28 mouse cellular contexts compared by ENCODE assay signal in genomic region chr11:54922488-54922887, GRCm38 (mm10). TPM values are rescaled to one million over a fixed set of nuclear protein-coding genes. Genes with fewer than 3 reads are reported as not detected.
DNase-seq lines count a peak whose midpoint lies in the region; ATAC-seq and TF ChIP-seq lines count a peak whose summit lies in the region.
"Had no signal": no experiment of that assay in that cellular context is flagged by ENCODE, and none has a peak within 500 bp of the region (broad histone marks: within the 10 kb centered on the region; RNA-seq: fewer than 3 reads in every experiment).

No protein-coding gene starts in this region.

- H3K4me3 ChIP-seq in heart, embryonic 13.5 days, result no peak overlapping the region
- H3K4me3 ChIP-seq in kidney, embryonic 14.5 days (ENCODE audit: low read length), result no peak overlapping the region
- H3K4me3 ChIP-seq in kidney, postnatal 0 days (replicated peaks; ENCODE audit: low read depth, low read length), result no peak overlapping the region
- H3K4me3 ChIP-seq: embryonic facial prominence, embryonic 10.5 days; embryonic facial prominence, embryonic 15.5 days; forebrain, embryonic 12.5 days; hindbrain, embryonic 12.5 days; layer of hippocampus, adult 2 months; limb, embryonic 13.5 days; lung, embryonic 15.5 days had no signal

- TF ChIP-seq CTCF in kidney, postnatal 0 days (IDR thresholded peaks at IDR 0.05; ENCODE audit: low read depth), result no peak

- H3K36me3 ChIP-seq in heart, embryonic 13.5 days, result peaks cover 97% of the 10 kb centered on the region
- H3K36me3 ChIP-seq in kidney, embryonic 14.5 days (ENCODE audit: control insufficient read depth, insufficient read depth, low read length), result peaks cover 57% of the 10 kb centered on the region
- H3K36me3 ChIP-seq in kidney, postnatal 0 days (ENCODE audit: insufficient read depth, low read length), result peaks cover 29% of the 10 kb centered on the region; the same call in 1 of the 2 replicates

- H3K27ac ChIP-seq in heart, embryonic 13.5 days (replicated peaks), result 0 out of 2 replicates have a peak overlapping the region, but pooled peaks have one; percentile 82
- H3K27ac ChIP-seq in kidney, embryonic 14.5 days (ENCODE audit: low read depth, low read length), result no peak overlapping the region
- H3K27ac ChIP-seq in kidney, postnatal 0 days, result peak overlapping the region; percentile 31; the same call in 1 of the 2 replicates
- H3K27ac ChIP-seq: embryonic facial prominence, embryonic 10.5 days; embryonic facial prominence, embryonic 15.5 days; forebrain, embryonic 12.5 days; hindbrain, embryonic 12.5 days; hindbrain, postnatal 0 days; layer of hippocampus, adult 2 months; limb, embryonic 13.5 days had no signal

- DNase-seq in heart, postnatal 4 days, result no peak
- peak; percentile 60 for DNase-seq in kidney, adult 9 months
- DNase-seq in kidney, postnatal 0 days (ENCODE audit: low spot score), result no peak
- DNase-seq in urinary bladder, postnatal 14 days (ENCODE audit: low spot score), result no peak
- DNase-seq in layer of hippocampus, adult 8-10 months (ENCODE audit: low spot score in 2 of 2), result no peak
- DNase-seq: adrenal gland, adult 2 months; cerebellum, adult 8-10 months; cerebellum, postnatal 25 days; lung, postnatal 36 days; right cerebral cortex, postnatal 25 days; spleen, adult 18-20 months; thymus, adult 2 months; thymus, postnatal 36 days had no signal

- H3K9me3 ChIP-seq in heart, embryonic 13.5 days, result no peaks in the 10 kb centered on the region
- no peaks in the 10 kb centered on the region for H3K9me3 ChIP-seq in kidney, embryonic 14.5 days (ENCODE audit: control insufficient read depth, low read length)
- no peaks in the 10 kb centered on the region for H3K9me3 ChIP-seq in kidney, postnatal 0 days (replicated peaks; ENCODE audit: low read length)
- H3K9me3 ChIP-seq: embryonic facial prominence, embryonic 10.5 days; embryonic facial prominence, embryonic 15.5 days; forebrain, embryonic 12.5 days; hindbrain, embryonic 12.5 days; limb, embryonic 13.5 days; lung, embryonic 15.5 days had no signal

- H3K4me1 ChIP-seq in heart, embryonic 13.5 days, result peaks cover 32% of the 10 kb centered on the region
- 0 out of 2 replicates have a peak, but pooled peaks cover 3% of the 10 kb centered on the region for H3K4me1 ChIP-seq in kidney, embryonic 14.5 days (ENCODE audit: control insufficient read depth, insufficient read depth, low read length)
- H3K4me1 ChIP-seq in kidney, postnatal 0 days (replicated peaks; ENCODE audit: insufficient read depth, low read length), result no peaks in the 10 kb centered on the region
- H3K4me1 ChIP-seq: forebrain, embryonic 12.5 days; hindbrain, embryonic 12.5 days; limb, embryonic 13.5 days; lung, embryonic 15.5 days had no signal

- H3K27me3 ChIP-seq in heart, embryonic 13.5 days (replicated peaks), result no peaks in the 10 kb centered on the region
- H3K27me3 ChIP-seq in kidney, embryonic 14.5 days (ENCODE audit: control insufficient read depth, insufficient read depth, low read length), result no peaks in the 10 kb centered on the region
- no peaks in the 10 kb centered on the region for H3K27me3 ChIP-seq in kidney, postnatal 0 days (ENCODE audit: insufficient read depth, low read length)
- H3K27me3 ChIP-seq: embryonic facial prominence, embryonic 15.5 days; forebrain, embryonic 12.5 days; hindbrain, embryonic 12.5 days; limb, embryonic 13.5 days; lung, embryonic 15.5 days had no signal

- H3K9ac ChIP-seq in heart, embryonic 13.5 days, result no peak overlapping the region
- H3K9ac ChIP-seq in kidney, embryonic 14.5 days (ENCODE audit: low read depth, low read length), result no peak overlapping the region
- no peak overlapping the region for H3K9ac ChIP-seq in kidney, postnatal 0 days (ENCODE audit: low read depth, low read length)
- H3K9ac ChIP-seq: embryonic facial prominence, embryonic 15.5 days; forebrain, embryonic 12.5 days; hindbrain, embryonic 12.5 days; limb, embryonic 13.5 days; lung, embryonic 15.5 days had no signal

- no peak overlapping the region for H3K4me2 ChIP-seq in heart, embryonic 13.5 days
- no peak overlapping the region for H3K4me2 ChIP-seq in kidney, embryonic 14.5 days (replicated peaks; ENCODE audit: low read depth, low read length)
- no peak overlapping the region for H3K4me2 ChIP-seq in kidney, postnatal 0 days (ENCODE audit: low read length)
- H3K4me2 ChIP-seq: embryonic facial prominence, embryonic 15.5 days; forebrain, embryonic 12.5 days; hindbrain, embryonic 12.5 days; limb, embryonic 13.5 days; liver, embryonic 11.5 days; lung, embryonic 15.5 days; midbrain, embryonic 11.5 days had no signal

- WGBS in heart, embryonic 13.5 days, result 79% methylated on average over 3 of the region's 3 CpGs
- 86% methylated on average over 3 of the region's 3 CpGs for WGBS in kidney, embryonic 14.5 days
- WGBS in kidney, postnatal 0 days, result 87% methylated on average over 3 of the region's 3 CpGs

- ATAC-seq in heart, embryonic 13.5 days (ENCODE audit: extremely low read depth, insufficient number of reproducible peaks, low FRiP score, low TSS enrichment), result no peak
- no peak for ATAC-seq in kidney, embryonic 14.5 days (ENCODE audit: low FRiP score, low TSS enrichment)
- ATAC-seq in kidney, postnatal 0 days (replicated peaks; ENCODE audit: low FRiP score, low read depth), result peak; percentile 48
- ATAC-seq: CD4-positive, CD25-positive, alpha-beta regulatory T cell, adult 4 months; midbrain, embryonic 16.5 days had no signal

RNA-seq across cellular contexts. Expression of gene Gpx3, which starts 20.2 kb away (rescaled TPM):
- 1,129 and 1,294 TPM in 2 replicates for polyA plus RNA-seq in heart, embryonic 13.5 days (2015; fragmentation: Nextera tagmentation; extraction: Ambion mirVana)
- total RNA-seq in heart, postnatal 4 days (2021), result 100 to 1,000 TPM; 153 to 177 TPM
- 83.0 and 101 TPM in 2 replicates for polyA plus RNA-seq in kidney, embryonic 14.5 days (2014; fragmentation: Nextera tagmentation; extraction: Ambion mirVana)
- polyA plus RNA-seq in kidney, postnatal 0 days (2015; fragmentation: Nextera tagmentation; extraction: Ambion mirVana), result 1,362 and 1,474 TPM in 2 replicates
- 1 to 10 TPM; 4.4 to 8.8 (median 5.1) TPM for total RNA-seq in layer of hippocampus, adult 8-10 months (2022)
- total RNA-seq: neutrophil, adult 5-6 weeks had no signal

RNA-seq across cellular contexts. Expression of gene Tnip1, which starts 40.2 kb away (rescaled TPM):
- polyA plus RNA-seq in heart, embryonic 13.5 days (2015; fragmentation: Nextera tagmentation; extraction: Ambion mirVana), result 18.6 and 21.2 TPM in 2 replicates
- total RNA-seq in heart, postnatal 4 days (2021), result 10 to 100 TPM; 29.5 to 33.7 TPM
- 12.3 and 14.8 TPM in 2 replicates for polyA plus RNA-seq in kidney, embryonic 14.5 days (2014; fragmentation: Nextera tagmentation; extraction: Ambion mirVana)
- polyA plus RNA-seq in kidney, postnatal 0 days (2015; fragmentation: Nextera tagmentation; extraction: Ambion mirVana), result 17.5 and 20.3 TPM in 2 replicates
- 10 to 100 TPM; 31.4 to 34.3 (median 33.9) TPM for total RNA-seq in layer of hippocampus, adult 8-10 months (2022)

RNA-seq across cellular contexts. Expression of gene Hint1, which starts 56.3 kb away (rescaled TPM):
- polyA plus RNA-seq in heart, embryonic 13.5 days (2015; fragmentation: Nextera tagmentation; extraction: Ambion mirVana), result 637 and 710 TPM in 2 replicates
- total RNA-seq in heart, postnatal 4 days (2021), result 100 to 1,000 TPM; 364 to 393 TPM
- 720 and 912 TPM in 2 replicates for polyA plus RNA-seq in kidney, embryonic 14.5 days (2014; fragmentation: Nextera tagmentation; extraction: Ambion mirVana)
- polyA plus RNA-seq in kidney, postnatal 0 days (2015; fragmentation: Nextera tagmentation; extraction: Ambion mirVana), result 1,015 and 1,085 TPM in 2 replicates
- 100 to 1,000 TPM; 219 to 289 (median 258) TPM for total RNA-seq in layer of hippocampus, adult 8-10 months (2022)

Comparison
In these comparisons a context has a peak if more than half of its experiments do, and no peak if none do; other contexts are left out.
1. RNA of gene Gpx3, which starts 20.2 kb away (polyA plus RNA-seq): 1,362 to 1,474 TPM in kidney, postnatal 0 days and 1,129 to 1,294 TPM in heart, embryonic 13.5 days; 83.0 to 101 TPM in kidney, embryonic 14.5 days; every median in the first group is over 10 times any median in the second.